Mouse (Mus musculus): ENCODE measurements around the gene Olfr1253.

The Olfr1253 gene

DNA sequence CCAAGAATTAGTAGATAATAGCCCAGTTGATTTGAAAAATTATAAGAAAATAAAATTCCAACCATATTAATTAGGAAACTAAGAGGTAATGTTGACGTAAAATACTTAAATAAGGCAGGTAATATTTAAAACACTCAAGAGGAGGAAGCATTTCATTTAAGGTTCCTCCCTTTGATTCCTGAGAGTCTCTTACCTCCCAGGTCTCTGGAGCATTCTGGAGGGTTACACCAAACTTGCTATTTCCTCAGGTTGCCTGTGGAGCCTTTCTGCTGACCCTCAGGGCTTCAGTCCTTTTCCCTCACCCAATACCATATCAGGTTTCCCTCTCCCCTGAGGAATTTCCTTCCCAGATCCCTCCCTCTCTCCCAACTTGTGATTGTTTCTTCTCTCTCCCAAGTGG lies at the start of gene Olfr1253:
Gene Olfr1253, minus strand, starts transcription at position 101 of the 400 bp plus-strand sequence.
- no peak for DNase-seq (ENCODE audit: low read depth)

DNA sequence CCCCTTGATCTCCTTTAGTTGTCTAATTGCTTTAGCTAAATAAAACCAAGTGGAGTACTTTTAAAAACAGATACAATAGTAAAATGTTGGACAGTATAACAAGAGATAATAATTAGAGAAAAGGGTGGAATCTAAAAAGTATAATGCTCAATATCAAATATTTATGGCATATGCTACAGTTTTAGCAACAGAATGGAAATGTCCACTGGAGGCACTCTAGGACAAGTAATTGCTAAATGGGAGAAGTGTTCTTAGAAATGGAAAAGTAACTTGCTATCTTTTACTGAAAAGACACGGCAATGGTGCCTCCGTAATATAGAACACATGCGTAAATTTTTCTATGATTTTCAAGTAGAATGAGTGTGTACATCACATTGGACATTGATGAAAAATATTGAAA lies 42.7 kb upstream of the Olfr1253 start:
- DNase-seq (ENCODE audit: low read depth): no peak

- no peak for DNase-seq (ENCODE audit: low read depth)
Observed at GRCm38 (mm10) chr2:89793519-89793918, 36.6 kb upstream of the Olfr1253 start, which contains the start of gene Olfr1254. Gene Olfr1254, minus strand, starts transcription at chr2:89793619.

GRCm38 (mm10) chr2:89724912-89725311 lies 32.0 kb downstream of the Olfr1253 start, which contains the start of gene Olfr1252:
Gene Olfr1252, minus strand, starts transcription at chr2:89725012.
- no peak for DNase-seq (ENCODE audit: low read depth)
